Mouse (Mus musculus): ENCODE measurements around the gene Poc1b.

DNA sequence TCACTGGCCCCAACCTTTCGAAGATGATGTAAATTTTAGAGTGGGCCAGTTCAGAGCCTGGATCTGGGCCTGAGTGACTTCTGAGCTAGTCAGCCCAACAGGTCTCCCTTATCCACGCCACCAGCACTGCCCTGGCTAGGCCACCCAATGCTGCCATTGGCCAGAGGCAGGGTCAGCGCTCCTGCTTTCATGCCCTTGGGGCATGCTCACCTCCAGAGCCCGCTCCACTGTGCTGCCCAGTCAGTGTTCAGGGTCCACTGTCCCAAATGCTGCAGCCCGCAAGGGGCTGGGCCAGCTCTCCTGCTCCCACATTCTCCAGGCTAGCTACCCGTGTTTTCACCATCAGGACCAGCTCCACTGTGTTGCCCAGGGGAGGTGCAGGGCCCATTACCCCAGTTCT is 43.2 kb downstream of the Poc1b start:
- TF ChIP-seq CTCF (conservative IDR thresholded peaks at IDR 0.05; ENCODE audit: insufficient read depth, insufficient read length, low read depth, low read length) = no peak
- no peak for TF ChIP-seq POLR2A (IDR thresholded peaks at IDR 0.05; ENCODE audit: low read depth, low read length)
